Mouse (Mus musculus) olfactory bulb, adult 2 months (tissue): ENCODE data around the gene Palld.

Source experiments
- CTCF ChIP-seq: fragments of 200-500 bp; IDR thresholded peaks from 2 replicates; pipeline ENCODE4 v1.5.1; 2012; ENCODE audit warnings: low read depth, mild to moderate bottlenecking, low read length, moderate library complexity; ENCODE audit not compliant: insufficient read depth
- POLR2A ChIP-seq: fragments of 200-500 bp; IDR thresholded peaks from 2 replicates; pipeline ENCODE4 v1.6.1; 2012; ENCODE audit warnings: mild to moderate bottlenecking, low read depth, low read length, moderate library complexity; ENCODE audit not compliant: insufficient read depth

GRCm38 (mm10) chr8:61759327-61760189 lies 142.9 kb downstream of the Palld start:
- TF ChIP-seq CTCF (no peak), POLR2A (no peak)
